Mouse (Mus musculus): Measurements from ENCODE around the gene Cdk5r2. TPM values are rescaled to one million over a fixed set of nuclear protein-coding genes. Genes with fewer than 3 reads are reported as not detected.
"Not testable (repeated sequence)": the region's sequence is repeated elsewhere in the genome, so short reads cannot be mapped to it uniquely, and the experiment has no call there.

The Cdk5r2 gene
- polyA plus RNA-seq, 1 experiment from 2014 or later, result 0.13 TPM

GRCm38 (mm10) chr1:74817219-74817618 lies 37.5 kb upstream of the Cdk5r2 start:
- peaks cover 7% of the 10 kb centered on the region; the same call in 1 of the 2 replicates for H3K4me1 ChIP-seq
- H3K4me2 ChIP-seq (replicated peaks), result peak overlapping the region; percentile 60
- H3K9ac ChIP-seq, result peak overlapping the region; percentile 88
- H3K27me3 ChIP-seq, result no peaks in the 10 kb centered on the region; the same call in 1 of the 2 replicates
- H3K9me3 ChIP-seq (replicated peaks), result no peaks in the 10 kb centered on the region
- H3K4me3 ChIP-seq (replicated peaks), result peak overlapping the region; percentile 74
- H3K36me3 ChIP-seq, result no peaks in the 10 kb centered on the region
- peak overlapping the region; percentile 93 for H3K27ac ChIP-seq (replicated peaks)
- peak; percentile 39; the same call in 1 of the 2 replicates for ATAC-seq (ENCODE audit: insufficient number of reproducible peaks, low FRiP score, low TSS enrichment, low read depth)
- WGBS, result 11% methylated on average over 14 of the region's 14 CpGs

- no peak overlapping the region for H3K27ac ChIP-seq (replicated peaks)
- no peaks in the 10 kb centered on the region for H3K27me3 ChIP-seq
- no peak overlapping the region for H3K4me2 ChIP-seq (replicated peaks)
- WGBS, result 88% methylated on average over 1 of the region's 1 CpGs
- H3K4me1 ChIP-seq, result peaks cover 7% of the 10 kb centered on the region; the same call in 1 of the 2 replicates
- H3K4me3 ChIP-seq (replicated peaks), result no peak overlapping the region
- ATAC-seq (ENCODE audit: insufficient number of reproducible peaks, low FRiP score, low TSS enrichment, low read depth), result no peak
- H3K36me3 ChIP-seq, result no peaks in the 10 kb centered on the region
- H3K9ac ChIP-seq, result no peak overlapping the region
- H3K9me3 ChIP-seq (replicated peaks), result no peaks in the 10 kb centered on the region
These were observed 36.2 kb upstream of the Cdk5r2 start for GRCm38 (mm10) chr1:74818509-74818908.

GRCm38 (mm10) chr1:74823598-74823997 lies 31.1 kb upstream of the Cdk5r2 start:
- H3K9me3 ChIP-seq (replicated peaks); H3K4me2 ChIP-seq (replicated peaks); H3K27me3 ChIP-seq; H3K27ac ChIP-seq (replicated peaks); H3K36me3 ChIP-seq; H3K9ac ChIP-seq; H3K4me1 ChIP-seq; H3K4me3 ChIP-seq (replicated peaks); ATAC-seq (ENCODE audit: insufficient number of reproducible peaks, low FRiP score, low TSS enrichment, low read depth): not testable (repeated sequence)
- 93% methylated on average over 4 of the region's 4 CpGs for WGBS

GRCm38 (mm10) chr1:74824518-74825302 lies 30.0 kb upstream of the Cdk5r2 start:
- no peak overlapping the region for H3K4me3 ChIP-seq (replicated peaks)
- H3K9me3 ChIP-seq (replicated peaks), result no peaks in the 10 kb centered on the region
- no peak overlapping the region for H3K27ac ChIP-seq (replicated peaks)
- H3K4me1 ChIP-seq, result no peaks in the 10 kb centered on the region; the same call in 1 of the 2 replicates
- no peaks in the 10 kb centered on the region for H3K36me3 ChIP-seq
- WGBS, result 19% methylated on average over 14 of the region's 14 CpGs
- H3K27me3 ChIP-seq, result no peaks in the 10 kb centered on the region
- no peak for ATAC-seq (ENCODE audit: insufficient number of reproducible peaks, low FRiP score, low TSS enrichment, low read depth)
- no peak overlapping the region for H3K4me2 ChIP-seq (replicated peaks)
- no peak overlapping the region for H3K9ac ChIP-seq

GRCm38 (mm10) chr1:74830061-74830460 lies 24.7 kb upstream of the Cdk5r2 start:
- no peak for ATAC-seq (ENCODE audit: insufficient number of reproducible peaks, low FRiP score, low TSS enrichment, low read depth)
- H3K36me3 ChIP-seq, result no peaks in the 10 kb centered on the region
- no peak overlapping the region for H3K4me2 ChIP-seq (replicated peaks)
- WGBS, result 81% methylated on average over 9 of the region's 9 CpGs
- no peak overlapping the region for H3K4me3 ChIP-seq (replicated peaks)
- H3K9ac ChIP-seq, result no peak overlapping the region
- H3K9me3 ChIP-seq (replicated peaks), result no peaks in the 10 kb centered on the region
- no peaks in the 10 kb centered on the region; the same call in 1 of the 2 replicates for H3K4me1 ChIP-seq
- H3K27ac ChIP-seq (replicated peaks), result no peak overlapping the region
- H3K27me3 ChIP-seq, result no peaks in the 10 kb centered on the region; the same call in 1 of the 2 replicates

- H3K9ac ChIP-seq, result no peak overlapping the region
- no peak overlapping the region for H3K4me3 ChIP-seq (replicated peaks)
- no peaks in the 10 kb centered on the region for H3K4me1 ChIP-seq
- H3K36me3 ChIP-seq, result no peaks in the 10 kb centered on the region
- H3K9me3 ChIP-seq (replicated peaks), result no peaks in the 10 kb centered on the region
- H3K27ac ChIP-seq (replicated peaks), result no peak overlapping the region
- ATAC-seq (ENCODE audit: insufficient number of reproducible peaks, low FRiP score, low TSS enrichment, low read depth), result no peak
- WGBS, result 76% methylated on average over 3 of the region's 3 CpGs
- peaks cover 4% of the 10 kb centered on the region; the same call in 1 of the 2 replicates for H3K27me3 ChIP-seq
- no peak overlapping the region for H3K4me2 ChIP-seq (replicated peaks)
These were observed 21.5 kb upstream of the Cdk5r2 start for GRCm38 (mm10) chr1:74833255-74833654.

- no peaks in the 10 kb centered on the region for H3K9me3 ChIP-seq (replicated peaks)
- no peak overlapping the region for H3K27ac ChIP-seq (replicated peaks)
- H3K4me3 ChIP-seq (replicated peaks), result no peak overlapping the region
- no peak overlapping the region for H3K9ac ChIP-seq
- ATAC-seq (ENCODE audit: insufficient number of reproducible peaks, low FRiP score, low TSS enrichment, low read depth), result no peak
- no peak overlapping the region for H3K4me2 ChIP-seq (replicated peaks)
- H3K4me1 ChIP-seq, result no peaks in the 10 kb centered on the region
- WGBS, result 76% methylated on average over 5 of the region's 5 CpGs
- H3K36me3 ChIP-seq, result no peaks in the 10 kb centered on the region
- H3K27me3 ChIP-seq, result no peaks in the 10 kb centered on the region; the same call in none of the 2 replicates
These were observed 11.6 kb upstream of the Cdk5r2 start for GRCm38 (mm10) chr1:74843090-74843489.

GRCm38 (mm10) chr1:74846341-74846740 lies 8.4 kb upstream of the Cdk5r2 start:
- Histone ChIP-seq H3K4me1 (no peaks in the 10 kb centered on the region), H3K36me3 (no peaks in the 10 kb centered on the region), H3K4me2 (replicated peaks) (no peak overlapping the region), H3K4me3 (replicated peaks) (no peak overlapping the region), H3K9me3 (replicated peaks) (no peaks in the 10 kb centered on the region), H3K9ac (no peak overlapping the region), H3K27ac (replicated peaks) (no peak overlapping the region), H3K27me3 (peaks cover 30% of the 10 kb centered on the region)
- no peak for ATAC-seq (ENCODE audit: insufficient number of reproducible peaks, low FRiP score, low TSS enrichment, low read depth)
- WGBS, result 29% methylated on average over 9 of the region's 9 CpGs

GRCm38 (mm10) chr1:74848946-74849345 lies 5.8 kb upstream of the Cdk5r2 start:
- Histone ChIP-seq H3K36me3 (no peaks in the 10 kb centered on the region), H3K9me3 (replicated peaks) (no peaks in the 10 kb centered on the region), H3K4me3 (replicated peaks) (no peak overlapping the region), H3K4me2 (replicated peaks) (no peak overlapping the region), H3K9ac (no peak overlapping the region), H3K27me3 (peaks cover 53% of the 10 kb centered on the region), H3K27ac (replicated peaks) (no peak overlapping the region), H3K4me1 (no peaks in the 10 kb centered on the region)
- no peak for ATAC-seq (ENCODE audit: insufficient number of reproducible peaks, low FRiP score, low TSS enrichment, low read depth)
- WGBS, result 53% methylated on average over 5 of the region's 5 CpGs

GRCm38 (mm10) chr1:74850251-74850650 lies 4.5 kb upstream of the Cdk5r2 start:
- H3K9me3 ChIP-seq (replicated peaks), result no peaks in the 10 kb centered on the region
- H3K4me2 ChIP-seq (replicated peaks), result no peak overlapping the region
- ATAC-seq (ENCODE audit: insufficient number of reproducible peaks, low FRiP score, low TSS enrichment, low read depth), result no peak
- peaks cover 63% of the 10 kb centered on the region for H3K27me3 ChIP-seq
- no peak overlapping the region for H3K9ac ChIP-seq
- no peaks in the 10 kb centered on the region for H3K36me3 ChIP-seq
- no peak overlapping the region for H3K27ac ChIP-seq (replicated peaks)
- 15% methylated on average over 6 of the region's 6 CpGs for WGBS
- peaks cover 9% of the 10 kb centered on the region for H3K4me1 ChIP-seq
- H3K4me3 ChIP-seq (replicated peaks), result no peak overlapping the region

- Histone ChIP-seq H3K27me3 (peaks cover 73% of the 10 kb centered on the region), H3K4me1 (peaks cover 19% of the 10 kb centered on the region), H3K36me3 (no peaks in the 10 kb centered on the region), H3K27ac (replicated peaks) (no peak overlapping the region), H3K4me2 (replicated peaks) (no peak overlapping the region), H3K9ac (no peak overlapping the region), H3K9me3 (replicated peaks) (no peaks in the 10 kb centered on the region), H3K4me3 (replicated peaks) (no peak overlapping the region)
- WGBS, result 9% methylated on average over 6 of the region's 6 CpGs
- no peak for ATAC-seq (ENCODE audit: insufficient number of reproducible peaks, low FRiP score, low TSS enrichment, low read depth)
These were observed 3.5 kb upstream of the Cdk5r2 start for GRCm38 (mm10) chr1:74851001-74851775.

Measured in embryonic facial prominence, embryonic 15.5 days (tissue).